Mouse (Mus musculus) neural tube, embryonic 14.5 days (tissue): ENCODE measurements at regions not wholly inside any gene's neighbourhood (a gene's known extent, or its start where the extent isn't known, plus 50 kb on each side); places are given as distances from the start of the nearest gene placed in this dataset.

ENCODE experiments used
- ATAC-seq: fragments of 200-750 bp; cut with Nextera tagmentation; 2 replicates; pipeline ENCODE4 v1.8.0; 2017; ENCODE audit warnings: low read depth, mild to moderate bottlenecking, moderate TSS enrichment, moderate library complexity
- H3K27ac ChIP-seq: fragments of 300-500 bp; sonication (generic); 2 replicates; pipeline ENCODE4 v1.5.1; 2014; ENCODE audit warnings: low read depth, mild to moderate bottlenecking, control low read depth, low read length, moderate library complexity, mixed read lengths
- H3K27me3 ChIP-seq: fragments of 300-500 bp; sonication (generic); 2 replicates; pipeline ENCODE4 v1.6.1; 2014; ENCODE audit warnings: low read length; ENCODE audit not compliant: control insufficient read depth, insufficient read depth
- H3K36me3 ChIP-seq: fragments of 300-500 bp; sonication (generic); 2 replicates; pipeline ENCODE4 v1.6.1; 2014; ENCODE audit warnings: low read length, mixed read lengths; ENCODE audit not compliant: control insufficient read depth, insufficient read depth
- H3K4me1 ChIP-seq: fragments of 300-500 bp; sonication (generic); 2 replicates; pipeline ENCODE4 v1.6.1; 2014; ENCODE audit warnings: low read length; ENCODE audit not compliant: control insufficient read depth, insufficient read depth
- H3K4me2 ChIP-seq: fragments of 300-500 bp; sonication (generic); 2 replicates; pipeline ENCODE4 v1.6.1; 2014; ENCODE audit warnings: mild to moderate bottlenecking, low read depth, low read length, control low read depth
- H3K4me3 ChIP-seq: fragments of 300-500 bp; sonication (generic); 2 replicates; pipeline ENCODE4 v1.5.1; 2014; ENCODE audit warnings: low read depth, low read length, control low read depth, mixed read lengths
- H3K9ac ChIP-seq: fragments of 300-500 bp; sonication (generic); replicated peaks from 2 replicates; pipeline ENCODE4 v1.6.1; 2014; ENCODE audit warnings: low read depth, mild to moderate bottlenecking, control low read depth, low read length, mixed read lengths
- H3K9me3 ChIP-seq: fragments of 300-500 bp; sonication (generic); 2 replicates; pipeline ENCODE4 v1.6.1; 2016; ENCODE audit warnings: low read length; ENCODE audit not compliant: control insufficient read depth
- WGBS: fragments of 180-500 bp; shearing (Covaris S2); extraction: QIAGEN DNeasy Blood & Tissue Kit; methylation state at CpG from one replicate; pipeline ENCODE4 v1.1.7; 2014; 5-methylcytosine and 5-hydroxymethylcytosine counted together

- Histone ChIP-seq H3K9me3 (no peaks in the 10 kb centered on the region), H3K4me3 (no peak overlapping the region), H3K4me1 (no peaks in the 10 kb centered on the region), H3K27me3 (no peaks in the 10 kb centered on the region), H3K36me3 (no peaks in the 10 kb centered on the region), H3K4me2 (no peak overlapping the region), H3K27ac (no peak overlapping the region), H3K9ac (no peak overlapping the region)
- WGBS: 80% methylated on average over 7 of the region's 7 CpGs
- no peak for ATAC-seq
Observed at GRCm38 (mm10) chr16:9217361-9217760, 387.5 kb downstream of the 1810013L24Rik start.

- no peaks in the 10 kb centered on the region for H3K27me3 ChIP-seq
- H3K27ac ChIP-seq: no peak overlapping the region
- no peak for ATAC-seq
Observed at GRCm38 (mm10) chr16:9230178-9230577, 400.3 kb downstream of the 1810013L24Rik start.

GRCm38 (mm10) chr16:9242099-9242498, 412.2 kb downstream of the 1810013L24Rik start:
- Histone ChIP-seq H3K9ac (no peak overlapping the region), H3K9me3 (no peaks in the 10 kb centered on the region), H3K36me3 (no peaks in the 10 kb centered on the region), H3K27me3 (no peaks in the 10 kb centered on the region), H3K4me1 (no peaks in the 10 kb centered on the region), H3K4me3 (no peak overlapping the region), H3K4me2 (no peak overlapping the region), H3K27ac (no peak overlapping the region)
- no peak for ATAC-seq
- WGBS: 96% methylated on average over 4 of the region's 4 CpGs

More at GRCm38 (mm10) chr16:9230178-9230577, 400.3 kb downstream of the 1810013L24Rik start:
- no peak overlapping the region for H3K4me2 ChIP-seq
- no peaks in the 10 kb centered on the region for H3K36me3 ChIP-seq
- no peak overlapping the region for H3K9ac ChIP-seq
- H3K4me3 ChIP-seq: no peak overlapping the region
- no peaks in the 10 kb centered on the region for H3K4me1 ChIP-seq
- no peaks in the 10 kb centered on the region for H3K9me3 ChIP-seq

- ATAC-seq: no peak
- no peaks in the 10 kb centered on the region for H3K27me3 ChIP-seq
- no peak overlapping the region for H3K4me3 ChIP-seq
- H3K9ac ChIP-seq: no peak overlapping the region
- H3K4me2 ChIP-seq: no peak overlapping the region
- no peaks in the 10 kb centered on the region for H3K36me3 ChIP-seq
- 80% methylated on average over 3 of the region's 3 CpGs for WGBS
- no peaks in the 10 kb centered on the region for H3K9me3 ChIP-seq
- no peaks in the 10 kb centered on the region for H3K4me1 ChIP-seq
- H3K27ac ChIP-seq: no peak overlapping the region
Observed at GRCm38 (mm10) chr16:9247198-9247597, 417.3 kb downstream of the 1810013L24Rik start.

- H3K9ac ChIP-seq: no peak overlapping the region
- no peaks in the 10 kb centered on the region for H3K4me1 ChIP-seq
- no peaks in the 10 kb centered on the region for H3K36me3 ChIP-seq
- no peak overlapping the region for H3K4me2 ChIP-seq
- H3K9me3 ChIP-seq: no peaks in the 10 kb centered on the region
- H3K4me3 ChIP-seq: no peak overlapping the region
- ATAC-seq: no peak
- 91% methylated on average over 1 of the region's 1 CpGs for WGBS
- H3K27me3 ChIP-seq: no peaks in the 10 kb centered on the region
- H3K27ac ChIP-seq: no peak overlapping the region
Observed at GRCm38 (mm10) chr16:9253054-9253453, 423.2 kb downstream of the 1810013L24Rik start.

GRCm38 (mm10) chr16:9255351-9255750, 425.5 kb downstream of the 1810013L24Rik start:
- no peak overlapping the region for H3K4me2 ChIP-seq
- no peak overlapping the region for H3K27ac ChIP-seq
- no peak overlapping the region for H3K4me3 ChIP-seq
- H3K36me3 ChIP-seq: no peaks in the 10 kb centered on the region
- 57% methylated on average over 3 of the region's 3 CpGs for WGBS
- ATAC-seq: no peak
- no peaks in the 10 kb centered on the region for H3K27me3 ChIP-seq
- H3K4me1 ChIP-seq: no peaks in the 10 kb centered on the region
- no peaks in the 10 kb centered on the region for H3K9me3 ChIP-seq
- no peak overlapping the region for H3K9ac ChIP-seq

- Histone ChIP-seq H3K36me3 (no peaks in the 10 kb centered on the region), H3K9ac (no peak overlapping the region), H3K4me2 (no peak overlapping the region), H3K4me3 (no peak overlapping the region), H3K9me3 (no peaks in the 10 kb centered on the region), H3K4me1 (no peaks in the 10 kb centered on the region), H3K27ac (no peak overlapping the region), H3K27me3 (no peaks in the 10 kb centered on the region)
- no peak for ATAC-seq
- WGBS: 88% methylated on average over 3 of the region's 3 CpGs
Observed at GRCm38 (mm10) chr16:9260966-9261365, 431.1 kb downstream of the 1810013L24Rik start.

GRCm38 (mm10) chr16:9264554-9265145, 434.8 kb downstream of the 1810013L24Rik start:
- 34% methylated on average over 3 of the region's 3 CpGs for WGBS
- H3K27ac ChIP-seq: no peak overlapping the region
- H3K9ac ChIP-seq: no peak overlapping the region
- no peak overlapping the region for H3K4me3 ChIP-seq
- H3K36me3 ChIP-seq: no peaks in the 10 kb centered on the region
- H3K4me1 ChIP-seq: no peaks in the 10 kb centered on the region
- no peaks in the 10 kb centered on the region for H3K27me3 ChIP-seq
- no peak for ATAC-seq
- no peak overlapping the region for H3K4me2 ChIP-seq
- H3K9me3 ChIP-seq: no peaks in the 10 kb centered on the region

GRCm38 (mm10) chr16:9267204-9267603, 437.3 kb downstream of the 1810013L24Rik start:
- H3K36me3 ChIP-seq: no peaks in the 10 kb centered on the region
- H3K9ac ChIP-seq: no peak overlapping the region

More at GRCm38 (mm10) chr16:9267204-9267603, 437.3 kb downstream of the 1810013L24Rik start:
- H3K27ac ChIP-seq: no peak overlapping the region
- H3K27me3 ChIP-seq: no peaks in the 10 kb centered on the region
- no peak overlapping the region for H3K4me3 ChIP-seq
- no peaks in the 10 kb centered on the region for H3K4me1 ChIP-seq
- ATAC-seq: no peak
- no peak overlapping the region for H3K4me2 ChIP-seq
- H3K9me3 ChIP-seq: no peaks in the 10 kb centered on the region
